Mouse (Mus musculus): ENCODE results near the gene Ift52.

GRCm38 (mm10) chr2:163052101-163052500, 34.9 kb downstream of the Ift52 start:
- TF ChIP-seq CTCF (IDR thresholded peaks at IDR 0.05; ENCODE audit: low read depth) (no peak), EP300 (optimal IDR thresholded peaks at IDR 0.05) (no peak)
